Mouse (Mus musculus): Measurements from ENCODE around the gene Trabd.

GRCm38 (mm10) chr15:89127364-89127940 is 52.5 kb downstream of the Trabd start:
- no peak for TF ChIP-seq USF1 (IDR thresholded peaks at IDR 0.05; ENCODE audit: low read depth)
- no peak for TF ChIP-seq SRF (IDR thresholded peaks at IDR 0.05; ENCODE audit: control insufficient read depth, insufficient read length, low read depth)
- no peak for TF ChIP-seq POLR2A (IDR thresholded peaks at IDR 0.05; ENCODE audit: insufficient read length, low read depth)
- no peak for TF ChIP-seq MYOG (IDR thresholded peaks at IDR 0.05; ENCODE audit: control insufficient read depth in 1 of 3, insufficient read depth in 1 of 3, insufficient read length in 2 of 3, low read depth in 2 of 3)
- TF ChIP-seq POLR2AphosphoS2 (IDR thresholded peaks at IDR 0.05; ENCODE audit: insufficient read length, low read depth), result no peak
- no peak for TF ChIP-seq E2F4 (IDR thresholded peaks at IDR 0.05; ENCODE audit: insufficient read depth)
- TF ChIP-seq MAX (IDR thresholded peaks at IDR 0.05; ENCODE audit: low read depth), result no peak
- TF ChIP-seq MYOD1 (IDR thresholded peaks at IDR 0.05; ENCODE audit: control insufficient read depth in 1 of 3, insufficient read length in 2 of 3, low read depth in 2 of 3), result no peak
- TF ChIP-seq TCF3 (IDR thresholded peaks at IDR 0.05; ENCODE audit: insufficient read length, low read depth), result no peak
- no peak for TF ChIP-seq CEBPB (IDR thresholded peaks at IDR 0.05; ENCODE audit: insufficient read depth, poor library complexity, severe bottlenecking)
- no peak for TF ChIP-seq TCF12 (IDR thresholded peaks at IDR 0.05; ENCODE audit: insufficient read depth, poor library complexity, severe bottlenecking)
- no peak for TF ChIP-seq REST (IDR thresholded peaks at IDR 0.05; ENCODE audit: insufficient read depth, insufficient read length)

All from myocyte (in vitro differentiated cells).